Mouse (Mus musculus): ENCODE results near the gene Errfi1. TPM values are rescaled to one million over a fixed set of nuclear protein-coding genes. Genes with fewer than 3 reads are reported as not detected.

The Errfi1 gene
- polyA plus RNA-seq, 1 experiment = 83.1 TPM

DNA sequence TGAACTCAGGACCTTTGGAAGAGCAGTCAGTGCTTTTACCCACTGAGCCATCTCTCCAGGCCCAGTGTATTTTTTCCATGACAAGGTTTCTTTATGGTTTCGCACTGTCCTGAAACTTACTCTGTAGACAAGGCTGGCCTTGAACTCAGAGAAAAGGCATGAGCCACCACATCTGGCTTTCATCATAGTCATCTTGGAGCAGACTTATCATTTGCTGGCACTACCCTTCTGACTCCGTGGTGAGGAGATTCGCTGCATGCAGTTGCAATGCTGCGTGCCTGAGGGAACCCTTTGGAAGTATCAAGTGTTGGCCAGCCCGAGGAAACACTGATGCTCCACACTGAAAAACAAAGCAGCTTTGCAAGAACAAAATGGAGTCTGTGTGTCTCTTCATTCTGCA lies 11.7 kb upstream of the Errfi1 start:
- no peak overlapping the region for H3K4me3 ChIP-seq (ENCODE audit: insufficient read depth, low read length)
- peaks cover 2% of the 10 kb centered on the region; the same call in 1 of the 2 replicates for H3K4me1 ChIP-seq (ENCODE audit: control insufficient read depth, insufficient read depth, low read length)
- TF ChIP-seq POLR2A (IDR thresholded peaks at IDR 0.05; ENCODE audit: low read depth, low read length) (no peak), CTCF (IDR thresholded peaks at IDR 0.05; ENCODE audit: borderline replicate concordance, insufficient read depth, low read length) (no peak)
- H3K27ac ChIP-seq (ENCODE audit: insufficient read depth, low read length) = no peak overlapping the region

DNA sequence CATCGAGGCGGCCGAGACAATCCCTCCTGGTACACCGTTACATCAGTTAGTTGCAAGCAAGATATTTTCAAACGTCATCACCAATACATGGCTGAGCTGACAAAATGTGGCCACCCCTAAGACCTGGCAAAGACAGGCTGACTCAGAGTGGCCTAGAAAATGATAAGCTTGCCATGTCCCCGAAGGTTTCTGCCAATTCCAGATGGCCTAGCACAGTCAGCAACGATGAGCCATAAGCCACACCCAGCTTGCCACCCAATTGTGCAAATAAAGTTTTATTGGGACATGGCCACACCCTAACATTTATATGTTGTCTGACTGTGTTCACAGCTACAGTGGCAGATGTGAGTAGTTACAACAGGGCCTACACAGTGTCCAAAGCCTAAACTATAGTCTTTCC lies 10.5 kb upstream of the Errfi1 start:
- TF ChIP-seq POLR2A (IDR thresholded peaks at IDR 0.05; ENCODE audit: low read depth, low read length) (no peak), CTCF (IDR thresholded peaks at IDR 0.05; ENCODE audit: borderline replicate concordance, insufficient read depth, low read length) (no peak)
- Histone ChIP-seq H3K4me3 (ENCODE audit: insufficient read depth, low read length) (no peak overlapping the region), H3K27ac (ENCODE audit: insufficient read depth, low read length) (no peak overlapping the region)

DNA sequence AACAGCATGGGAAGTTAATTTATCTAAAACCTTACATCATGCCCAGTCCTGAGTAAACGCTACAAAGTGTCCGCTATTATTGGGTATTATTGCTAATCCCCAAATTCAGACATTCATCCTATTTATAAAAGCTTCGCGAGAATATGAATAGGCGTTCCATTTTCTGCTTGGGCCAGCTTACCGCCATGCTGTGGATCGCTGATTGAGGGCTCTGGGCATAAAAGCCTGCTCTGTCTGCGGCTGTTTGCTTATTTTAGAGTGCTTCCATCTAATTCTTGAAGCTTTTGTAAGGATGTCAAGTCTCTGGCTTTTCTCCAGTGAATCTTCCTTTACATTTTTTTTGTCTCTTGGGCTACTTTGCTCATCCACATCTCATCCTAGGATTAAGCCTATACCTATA lies 7.4 kb upstream of the Errfi1 start:
- H3K27ac ChIP-seq (ENCODE audit: insufficient read depth, low read length) = no peak overlapping the region
- TF ChIP-seq CTCF (IDR thresholded peaks at IDR 0.05; ENCODE audit: borderline replicate concordance, insufficient read depth, low read length) (no peak), POLR2A (IDR thresholded peaks at IDR 0.05; ENCODE audit: low read depth, low read length) (no peak)
- H3K4me3 ChIP-seq (ENCODE audit: insufficient read depth, low read length) = no peak overlapping the region
- H3K4me1 ChIP-seq (ENCODE audit: control insufficient read depth, insufficient read depth, low read length) = no peaks in the 10 kb centered on the region

More for the DNA sequence above, 10.5 kb upstream of the Errfi1 start:
- no peaks in the 10 kb centered on the region; the same call in 1 of the 2 replicates for H3K4me1 ChIP-seq (ENCODE audit: control insufficient read depth, insufficient read depth, low read length)

DNA sequence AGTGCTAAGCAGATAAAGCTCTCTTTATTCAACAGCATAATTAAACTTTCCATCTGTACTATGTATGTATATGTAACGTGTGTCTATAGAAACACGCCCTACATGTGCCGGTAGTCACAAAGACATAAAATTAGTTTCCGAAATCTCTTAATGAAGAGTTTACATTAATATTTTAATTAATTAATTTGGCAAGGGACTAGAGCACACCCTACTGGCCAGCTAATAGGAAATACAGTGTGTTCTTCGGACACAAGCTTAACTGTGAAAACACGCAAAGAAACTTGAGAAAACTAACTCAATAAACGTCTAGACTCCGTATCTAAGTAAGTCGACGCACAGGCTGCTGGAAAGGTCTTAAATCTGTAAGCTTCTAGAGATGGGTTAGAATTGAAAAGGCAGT lies 3.8 kb upstream of the Errfi1 start:
- H3K4me3 ChIP-seq (ENCODE audit: insufficient read depth, low read length) = no peak overlapping the region
- TF ChIP-seq CTCF (IDR thresholded peaks at IDR 0.05; ENCODE audit: borderline replicate concordance, insufficient read depth, low read length) = no peak
- no peaks in the 10 kb centered on the region; the same call in 1 of the 2 replicates for H3K4me1 ChIP-seq (ENCODE audit: control insufficient read depth, insufficient read depth, low read length)
- no peak overlapping the region for H3K27ac ChIP-seq (ENCODE audit: insufficient read depth, low read length)

DNA sequence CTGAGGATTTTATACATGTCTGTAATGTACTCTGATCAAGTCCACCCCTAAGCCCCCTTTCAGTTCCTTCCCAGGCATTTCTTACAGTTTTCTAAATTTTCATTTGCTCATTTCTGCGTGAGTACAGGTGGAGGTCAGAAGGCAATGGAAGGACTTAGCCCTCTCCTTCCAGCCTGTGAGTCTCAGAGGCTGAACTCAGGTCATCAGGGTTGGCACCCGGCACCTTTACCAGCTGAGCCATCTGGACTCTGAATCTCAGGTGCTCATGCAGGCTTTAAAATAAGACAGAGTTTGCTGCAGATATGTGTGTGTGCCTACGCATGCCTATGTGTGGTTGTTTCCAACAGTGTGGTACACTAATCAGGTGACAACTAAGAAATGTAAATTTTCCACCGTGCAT lies 2.8 kb upstream of the Errfi1 start:
- Histone ChIP-seq H3K27ac (ENCODE audit: insufficient read depth, low read length) (no peak overlapping the region), H3K4me3 (ENCODE audit: insufficient read depth, low read length) (no peak overlapping the region), H3K4me1 (ENCODE audit: control insufficient read depth, insufficient read depth, low read length) (no peaks in the 10 kb centered on the region; the same call in 1 of the 2 replicates)
- TF ChIP-seq CTCF (IDR thresholded peaks at IDR 0.05; ENCODE audit: borderline replicate concordance, insufficient read depth, low read length) (no peak), POLR2A (IDR thresholded peaks at IDR 0.05; ENCODE audit: low read depth, low read length) (no peak)

DNA sequence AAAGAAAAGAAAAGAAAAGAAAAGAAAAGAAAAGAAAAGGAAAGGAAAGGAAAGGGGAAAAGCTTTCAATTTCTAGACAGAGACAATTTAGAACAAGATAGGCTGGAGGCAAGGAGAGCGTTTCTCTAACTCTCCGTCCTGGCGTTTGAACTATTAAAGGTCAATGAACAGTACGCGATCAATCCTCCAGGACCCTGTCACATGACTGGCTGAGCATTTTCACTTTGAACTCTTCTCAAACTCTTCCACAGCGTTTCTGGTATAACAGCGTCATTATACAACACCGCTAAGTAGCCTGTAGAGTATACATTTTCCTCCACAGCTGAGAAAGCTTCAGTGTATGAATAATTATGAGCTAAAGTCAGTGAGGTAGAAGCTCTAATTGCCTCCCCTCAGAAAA lies 1.7 kb upstream of the Errfi1 start:
- no peak for TF ChIP-seq CTCF (IDR thresholded peaks at IDR 0.05; ENCODE audit: borderline replicate concordance, insufficient read depth, low read length)
- no peak for TF ChIP-seq POLR2A (IDR thresholded peaks at IDR 0.05; ENCODE audit: low read depth, low read length)
- Histone ChIP-seq H3K4me1 (ENCODE audit: control insufficient read depth, insufficient read depth, low read length) (no peaks in the 10 kb centered on the region; the same call in 1 of the 2 replicates), H3K4me3 (ENCODE audit: insufficient read depth, low read length) (no peak overlapping the region), H3K27ac (ENCODE audit: insufficient read depth, low read length) (no peak overlapping the region)

DNA sequence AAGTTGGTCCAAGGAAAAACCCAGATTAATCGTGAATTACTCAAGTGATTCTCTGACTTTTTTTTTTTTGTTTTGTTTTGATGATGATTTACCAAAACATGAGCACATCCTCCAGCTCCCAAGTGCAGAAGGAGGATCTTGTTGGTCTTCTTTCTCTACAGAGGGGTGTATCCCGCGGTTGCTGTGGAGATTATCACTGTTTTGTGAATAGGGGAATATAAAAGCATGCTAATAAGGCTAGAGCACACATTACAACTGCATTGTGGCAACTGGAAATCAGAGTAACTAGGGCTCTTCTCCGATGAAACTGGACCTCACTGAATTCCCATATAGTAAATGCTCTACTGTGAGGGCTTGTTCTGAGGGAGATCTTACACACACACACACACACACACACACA lies 1.2 kb upstream of the Errfi1 start:
- TF ChIP-seq POLR2A (IDR thresholded peaks at IDR 0.05; ENCODE audit: low read depth, low read length) (no peak), CTCF (IDR thresholded peaks at IDR 0.05; ENCODE audit: borderline replicate concordance, insufficient read depth, low read length) (no peak)

DNA sequence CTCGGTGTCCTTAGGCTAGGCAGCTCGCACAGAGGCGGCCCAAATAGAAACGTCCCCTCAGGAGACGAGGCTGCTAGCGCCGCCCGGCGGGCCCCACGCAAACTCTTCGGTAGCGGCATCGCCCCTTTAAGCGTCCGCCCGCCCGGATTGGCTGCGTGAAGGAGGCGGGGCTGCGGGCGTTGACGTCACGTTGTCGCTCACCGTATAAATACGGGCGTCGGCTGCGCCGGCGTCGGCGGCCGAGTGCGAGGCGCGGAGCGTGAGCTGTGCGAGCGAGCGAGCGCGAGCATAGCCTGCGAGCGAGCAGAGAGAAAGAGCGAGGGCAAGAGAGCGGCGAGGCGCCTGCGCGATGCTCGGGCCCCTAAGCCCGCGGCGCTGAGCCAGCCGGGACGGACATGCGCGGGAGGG lies 1.1 kb downstream of the Errfi1 start:
- peaks cover 9% of the 10 kb centered on the region for H3K4me1 ChIP-seq (ENCODE audit: control insufficient read depth, insufficient read depth, low read length)
- H3K27ac ChIP-seq (ENCODE audit: insufficient read depth, low read length) = 0 out of 2 replicates have a peak overlapping the region, but pooled peaks have one; percentile 5
- TF ChIP-seq POLR2A (IDR thresholded peaks at IDR 0.05; ENCODE audit: low read depth, low read length) (peak; percentile 100), CTCF (IDR thresholded peaks at IDR 0.05; ENCODE audit: borderline replicate concordance, insufficient read depth, low read length) (no peak)

More for the DNA sequence above, 1.2 kb upstream of the Errfi1 start:
- Histone ChIP-seq H3K4me1 (ENCODE audit: control insufficient read depth, insufficient read depth, low read length) (no peaks in the 10 kb centered on the region; the same call in 1 of the 2 replicates), H3K4me3 (ENCODE audit: insufficient read depth, low read length) (no peak overlapping the region), H3K27ac (ENCODE audit: insufficient read depth, low read length) (no peak overlapping the region)

DNA sequence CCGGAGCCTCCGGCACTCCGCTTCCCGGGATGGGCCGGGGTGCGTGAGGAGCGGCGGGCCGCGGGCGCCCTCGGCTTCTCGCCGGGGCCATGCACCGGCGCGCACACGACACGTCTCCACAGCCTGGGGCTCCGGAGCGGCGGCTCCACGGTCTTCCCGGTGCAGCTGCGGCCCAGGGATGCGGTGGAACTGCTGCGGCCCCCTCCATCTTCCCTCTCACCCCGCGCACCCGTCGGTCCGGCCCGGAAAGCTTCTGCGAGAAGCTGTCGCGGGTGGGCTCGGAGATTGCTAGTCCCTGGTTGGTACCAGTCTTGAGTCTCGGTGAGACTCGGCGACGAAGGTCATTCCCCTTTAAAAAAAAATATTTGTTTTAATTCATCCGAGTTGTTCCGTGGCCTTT lies 1.6 kb downstream of the Errfi1 start:
- peak overlapping the region; percentile 29; the same call in 1 of the 2 replicates for H3K27ac ChIP-seq (ENCODE audit: insufficient read depth, low read length)
- peaks cover 9% of the 10 kb centered on the region for H3K4me1 ChIP-seq (ENCODE audit: control insufficient read depth, insufficient read depth, low read length)
- peak overlapping the region; percentile 95 for H3K4me3 ChIP-seq (ENCODE audit: insufficient read depth, low read length)
- TF ChIP-seq CTCF (IDR thresholded peaks at IDR 0.05; ENCODE audit: borderline replicate concordance, insufficient read depth, low read length) (no peak), POLR2A (IDR thresholded peaks at IDR 0.05; ENCODE audit: low read depth, low read length) (no peak)

More for the DNA sequence above, 1.1 kb downstream of the Errfi1 start:
- peak overlapping the region; percentile 95 for H3K4me3 ChIP-seq (ENCODE audit: insufficient read depth, low read length)

DNA sequence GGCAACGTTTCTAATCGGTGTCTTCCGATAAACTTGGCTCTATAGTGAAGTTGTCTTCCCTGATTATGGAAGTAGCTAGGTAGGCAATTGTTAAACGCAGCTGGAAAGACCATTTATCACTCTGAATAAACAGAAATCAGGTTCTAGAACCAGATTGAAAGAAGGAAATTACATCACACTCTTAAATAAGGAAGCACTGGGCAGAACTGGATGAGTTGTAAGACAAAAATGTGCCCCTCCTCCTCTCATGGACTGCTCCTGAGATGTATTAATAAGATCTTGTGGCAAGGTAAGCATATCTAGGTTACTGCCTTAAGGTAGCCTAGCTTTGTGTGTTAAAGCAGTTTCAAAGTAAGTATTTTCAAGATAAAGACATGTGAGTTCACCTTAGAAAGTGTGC lies 6.8 kb downstream of the Errfi1 start:
- no peak for TF ChIP-seq CTCF (IDR thresholded peaks at IDR 0.05; ENCODE audit: borderline replicate concordance, insufficient read depth, low read length)
- no peak for TF ChIP-seq POLR2A (IDR thresholded peaks at IDR 0.05; ENCODE audit: low read depth, low read length)
- peak overlapping the region; percentile 39 for H3K27ac ChIP-seq (ENCODE audit: insufficient read depth, low read length)
- no peak overlapping the region for H3K4me3 ChIP-seq (ENCODE audit: insufficient read depth, low read length)
- peaks cover 15% of the 10 kb centered on the region for H3K4me1 ChIP-seq (ENCODE audit: control insufficient read depth, insufficient read depth, low read length)

DNA sequence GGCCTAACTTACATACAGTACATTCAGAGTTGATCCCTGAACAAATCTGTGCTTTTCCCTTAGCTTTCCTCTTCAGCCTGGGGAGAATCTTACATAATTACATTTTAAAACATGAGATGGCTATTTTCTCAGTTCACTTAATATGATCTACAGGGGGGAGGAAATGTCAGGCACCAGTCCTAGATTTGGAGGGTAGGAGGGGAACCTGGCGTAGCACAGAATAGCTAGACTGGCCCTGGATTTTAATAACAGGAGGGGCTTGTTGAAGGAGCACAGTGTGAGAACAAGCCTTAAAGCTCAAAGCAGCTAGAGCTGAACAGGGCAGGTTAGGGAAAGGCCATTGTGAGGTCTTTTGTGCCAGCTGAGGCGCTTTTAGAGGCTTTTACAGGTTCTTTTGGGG lies 7.4 kb downstream of the Errfi1 start:
- peaks cover 15% of the 10 kb centered on the region for H3K4me1 ChIP-seq (ENCODE audit: control insufficient read depth, insufficient read depth, low read length)
- TF ChIP-seq CTCF (IDR thresholded peaks at IDR 0.05; ENCODE audit: borderline replicate concordance, insufficient read depth, low read length) (no peak), POLR2A (IDR thresholded peaks at IDR 0.05; ENCODE audit: low read depth, low read length) (no peak)
- H3K27ac ChIP-seq (ENCODE audit: insufficient read depth, low read length) = no peak overlapping the region
- no peak overlapping the region for H3K4me3 ChIP-seq (ENCODE audit: insufficient read depth, low read length)
